Mouse (Mus musculus) central nervous system, embryonic 18 days (tissue): ENCODE results near the gene Foxc1. TPM values are rescaled to one million over a fixed set of nuclear protein-coding genes. Genes with fewer than 3 reads are reported as not detected.

Experiments used
- polyA plus RNA-seq: library from polyadenylated mRNA; depleted of rRNA; stranded (reverse); fragments of >200 nt; gene quantifications from 2 replicates; pipeline ENCODE4 v1.2.3, GENCODE M21; 2012; rRNA removed

Gene Foxc1
- 2.8 and 3.3 TPM in 2 replicates for polyA plus RNA-seq

DNA sequence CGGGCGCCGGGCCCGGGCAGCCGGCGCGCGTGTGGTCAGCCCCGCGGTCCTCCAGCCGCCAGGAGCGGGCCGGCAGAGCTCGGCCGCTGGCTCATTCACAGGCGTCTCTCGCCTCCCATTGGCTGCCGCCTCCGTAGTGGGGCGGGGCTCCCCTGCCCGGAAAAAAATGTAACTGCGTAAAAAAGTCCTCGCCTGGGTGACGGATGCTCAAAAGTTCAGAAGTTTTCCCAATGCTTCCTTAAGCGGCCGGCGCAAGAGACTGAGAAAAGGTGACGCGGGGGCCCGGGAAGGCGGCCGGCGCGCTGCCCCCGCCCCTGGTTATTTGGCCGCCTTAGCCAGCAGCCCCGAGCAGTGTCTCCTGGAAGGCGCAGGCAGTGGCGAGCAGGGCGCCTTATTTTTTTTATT is at the start of gene Foxc1:
Gene Foxc1, plus strand, starts transcription at position 206 of the 405 bp plus-strand sequence.

Other genes with a start within 250 kb of the Foxc1 start
- gene A530084C06Rik, start 247.3 kb upstream of the Foxc1 start, polyA plus RNA-seq = 1.4 TPM in 2 replicates
- 5.4 and 7.3 TPM in 2 replicates for gene Foxf2, start 180.8 kb upstream of the Foxc1 start, polyA plus RNA-seq